Mouse (Mus musculus): Measurements from ENCODE around the gene Itpr3.

- TF ChIP-seq ZNF384 (IDR thresholded peaks at IDR 0.05; ENCODE audit: low read depth, low read length) (no peak), ZC3H11A (IDR thresholded peaks at IDR 0.05; ENCODE audit: borderline replicate concordance, low read depth, low read length) (no peak)
Observed at GRCm38 (mm10) chr17:27159169-27159568, 102.1 kb downstream of the Itpr3 start.

Data from ES-E14 (cell line).